Mouse (Mus musculus): Measurements from ENCODE around the gene C2cd4c.

Gene C2cd4c

GRCm38 (mm10) chr10:79579781-79580180, 34.0 kb downstream of the C2cd4c start:
- no peak for DNase-seq (ENCODE audit: low read depth in 2 of 2, low spot score in 2 of 2)

- no peak for DNase-seq (ENCODE audit: low read depth in 2 of 2, low spot score in 2 of 2)
These were observed 34.9 kb downstream of the C2cd4c start for GRCm38 (mm10) chr10:79578891-79579290.

DNA sequence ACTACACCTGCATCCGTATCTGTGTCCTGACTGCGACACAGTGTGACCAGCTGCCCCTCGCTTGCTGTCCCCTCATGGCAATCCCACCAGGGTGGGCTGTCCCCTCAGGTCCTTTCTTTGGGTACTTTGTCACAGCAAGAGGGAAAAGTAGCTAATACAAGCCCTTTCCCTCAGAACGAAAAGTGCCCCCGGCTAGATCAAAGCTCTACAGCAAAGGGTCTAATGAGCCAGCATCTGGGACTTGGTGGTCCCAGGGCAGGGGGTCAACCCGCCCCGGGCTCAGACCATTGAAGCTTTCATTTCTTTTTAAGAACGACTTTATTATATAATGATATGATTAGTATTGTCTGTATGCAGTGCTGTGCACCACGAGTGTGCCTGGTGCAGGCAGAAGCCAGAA, 35.5 kb downstream of the C2cd4c start:
- no peak for DNase-seq (ENCODE audit: low read depth in 2 of 2, low spot score in 2 of 2)

DNA sequence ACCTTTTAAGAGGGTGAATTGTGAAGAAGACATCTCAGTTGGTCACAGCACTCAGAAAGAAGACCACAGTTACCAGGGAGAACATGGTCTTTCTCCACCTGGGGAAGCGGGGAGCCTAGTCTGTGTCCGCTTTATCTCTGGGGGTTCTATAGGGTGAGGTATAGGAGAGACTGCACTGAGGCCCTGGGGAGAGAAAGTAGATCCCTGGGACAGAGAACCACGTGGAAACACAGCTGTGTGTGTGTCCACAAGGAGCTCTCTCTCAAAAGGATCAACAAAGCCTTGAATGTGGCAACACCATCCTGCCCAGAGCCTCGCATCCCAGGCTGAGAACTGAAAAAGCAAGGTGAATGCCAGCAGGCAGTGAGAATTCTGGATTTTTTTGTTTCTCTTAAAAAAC, 36.4 kb downstream of the C2cd4c start:
- DNase-seq (ENCODE audit: low read depth in 2 of 2, low spot score in 2 of 2): no peak

GRCm38 (mm10) chr10:79575754-79576153, 38.1 kb downstream of the C2cd4c start:
- no peak for DNase-seq (ENCODE audit: low read depth in 2 of 2, low spot score in 2 of 2)

GRCm38 (mm10) chr10:79574796-79575195, 39.0 kb downstream of the C2cd4c start:
- DNase-seq (ENCODE audit: low read depth in 2 of 2, low spot score in 2 of 2): no peak

- no peak for DNase-seq (ENCODE audit: low read depth in 2 of 2, low spot score in 2 of 2)
These were observed 39.5 kb downstream of the C2cd4c start for GRCm38 (mm10) chr10:79574350-79574749.

- no peak for DNase-seq (ENCODE audit: low read depth in 2 of 2, low spot score in 2 of 2)
These were observed 40.2 kb downstream of the C2cd4c start for GRCm38 (mm10) chr10:79573611-79574010.

- no peak for DNase-seq (ENCODE audit: low read depth in 2 of 2, low spot score in 2 of 2)
These were observed 42.5 kb downstream of the C2cd4c start for GRCm38 (mm10) chr10:79571314-79571713.

DNA sequence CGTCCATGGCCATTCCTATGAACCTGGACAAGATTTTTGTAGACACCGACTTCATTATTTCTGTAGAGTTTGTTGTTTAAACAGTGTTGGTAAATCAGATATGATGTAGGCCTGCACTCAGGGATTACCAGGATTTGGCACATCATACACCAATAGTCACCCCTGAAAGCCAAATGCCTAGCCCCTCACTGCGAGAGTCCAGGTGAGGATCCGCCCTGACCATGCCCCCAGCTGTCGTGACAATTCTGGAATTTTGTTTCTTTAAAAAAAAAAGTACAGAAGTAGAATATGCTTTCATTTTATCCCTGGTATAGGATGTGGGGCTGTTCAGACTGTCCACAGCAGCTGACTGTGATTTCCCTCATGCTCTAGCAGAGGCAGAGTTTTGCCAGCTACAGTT, 43.9 kb downstream of the C2cd4c start:
- no peak for DNase-seq (ENCODE audit: low read depth in 2 of 2, low spot score in 2 of 2)

- no peak for DNase-seq (ENCODE audit: low read depth in 2 of 2, low spot score in 2 of 2)
These were observed 54.1 kb downstream of the C2cd4c start for GRCm38 (mm10) chr10:79559716-79560115.

GRCm38 (mm10) chr10:79557496-79557895, 56.3 kb downstream of the C2cd4c start:
- no peak for DNase-seq (ENCODE audit: low read depth in 2 of 2, low spot score in 2 of 2)

DNA sequence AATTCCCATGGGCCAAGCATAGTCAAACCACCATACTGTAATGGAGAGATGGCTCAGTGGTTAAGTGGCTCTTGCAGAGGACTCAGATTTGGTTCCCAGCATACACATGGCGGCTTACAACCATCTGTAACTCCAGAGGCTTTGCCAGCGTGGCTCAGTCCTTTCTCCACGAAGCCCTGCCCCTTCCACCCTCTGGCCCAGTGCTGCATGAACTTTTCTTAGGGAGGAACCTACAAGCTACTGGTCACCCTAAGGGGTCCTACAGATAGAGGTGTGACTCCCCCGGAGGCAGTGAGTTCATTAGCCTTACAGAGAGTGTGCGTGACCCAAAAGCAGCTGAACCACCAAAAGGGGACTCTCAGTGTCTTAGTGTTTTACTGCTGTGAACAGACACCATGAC, 56.9 kb downstream of the C2cd4c start:
- DNase-seq (ENCODE audit: low read depth in 2 of 2, low spot score in 2 of 2): no peak
